Mouse (Mus musculus) MEL (cell line): ENCODE data around the gene Gm48551. TPM values are rescaled to one million over a fixed set of nuclear protein-coding genes. Genes with fewer than 3 reads are reported as not detected.

Experiments used
- DNase-seq: peaks from one replicate; pipeline ENCODE4 v3.0.0; 2011; ENCODE audit warnings: low read depth, low spot score
- H3K27ac ChIP-seq: 2 replicates; pipeline ENCODE4 v1.5.1; 2012; ENCODE audit warnings: low read depth, mild to moderate bottlenecking, control low read depth, low read length, moderate library complexity; ENCODE audit not compliant: control insufficient read depth
- H3K27me3 ChIP-seq, 2 experiments: fragments of 150-350 bp in 1 of 2; sonication (generic) in 1 of 2; 2 replicates each; pipeline ENCODE4 v1.6.1; 2012; ENCODE audit warnings: low read length in 2 of 2, mild to moderate bottlenecking in 2 of 2, improper control_type of control experiment in 1 of 2, moderate library complexity in 1 of 2; ENCODE audit not compliant: insufficient read depth in 2 of 2, control insufficient read depth in 1 of 2
- H3K36me3 ChIP-seq, 2 experiments: 2 replicates each; pipeline ENCODE4 v1.6.1; 2012 to 2014; ENCODE audit warnings: low read length in 2 of 2, improper control_type of control experiment in 1 of 2, inconsistent platforms in 1 of 2, mild to moderate bottlenecking in 1 of 2; ENCODE audit not compliant: insufficient read depth in 2 of 2, control insufficient read depth in 1 of 2
- H3K4me1 ChIP-seq, 2 experiments: fragments of 150-350 bp in 1 of 2; sonication (generic) in 1 of 2; 2 replicates each; pipeline ENCODE4 v1.6.1; 2012; ENCODE audit warnings: low read length in 2 of 2, improper control_type of control experiment in 1 of 2, mild to moderate bottlenecking in 1 of 2; ENCODE audit not compliant: insufficient read depth in 2 of 2, control insufficient read depth in 1 of 2
- H3K4me3 ChIP-seq, 2 experiments: fragments of 150-350 bp in 1 of 2; sonication (generic) in 1 of 2; 2 replicates each; pipeline ENCODE4 v1.5.1; 2012; ENCODE audit warnings: low read depth in 2 of 2, low read length in 2 of 2, mild to moderate bottlenecking in 2 of 2, moderate library complexity in 2 of 2, control low read depth in 1 of 2, improper control_type of control experiment in 1 of 2; ENCODE audit not compliant: control insufficient read depth in 1 of 2, insufficient read depth in 1 of 2
- H3K79me2 ChIP-seq: 2 replicates; pipeline ENCODE4 v1.6.1; 2012; ENCODE audit warnings: mild to moderate bottlenecking, low read length, moderate library complexity; ENCODE audit not compliant: control insufficient read depth, poor library complexity, insufficient read depth
- H3K9ac ChIP-seq: 2 replicates; pipeline ENCODE4 v1.6.1; 2012; ENCODE audit warnings: low read depth, mild to moderate bottlenecking, control low read depth, low read length, moderate library complexity; ENCODE audit not compliant: control insufficient read depth, poor library complexity, severe bottlenecking
- H3K9me3 ChIP-seq: fragments of 150-350 bp; sonication (generic); replicated peaks from 2 replicates; pipeline ENCODE4 v1.6.1; 2012; ENCODE audit warnings: mild to moderate bottlenecking, low read length, improper control_type of control experiment, moderate library complexity; ENCODE audit not compliant: insufficient read depth
- BHLHE40 ChIP-seq: IDR thresholded peaks from 2 replicates; pipeline ENCODE4 v1.6.1; 2012; ENCODE audit warnings: low read depth, mild to moderate bottlenecking, inconsistent platforms, low read length, improper control_type of control experiment, borderline replicate concordance
- CHD1 ChIP-seq: IDR thresholded peaks from 2 replicates; pipeline ENCODE4 v1.6.1; 2012; ENCODE audit warnings: low read depth, mild to moderate bottlenecking, inconsistent platforms, low read length, improper control_type of control experiment
- CHD2 ChIP-seq: IDR thresholded peaks from 2 replicates; pipeline ENCODE4 v1.6.1; 2011; ENCODE audit warnings: low read length, improper control_type of control experiment
- CTCF ChIP-seq, 3 experiments: IDR thresholded peaks in 2 of 3; conservative IDR thresholded peaks in 1 of 3; 2 replicates each; pipeline ENCODE4 v1.5.1; 2011 to 2012; ENCODE audit warnings: low read length in 3 of 3, low read depth in 2 of 3, mild to moderate bottlenecking in 2 of 3, improper control_type of control experiment in 1 of 3, inconsistent platforms in 1 of 3, mixed read lengths in 1 of 3, moderate library complexity in 1 of 3; ENCODE audit not compliant: control insufficient read depth in 1 of 3, insufficient read depth in 1 of 3, poor library complexity in 1 of 3, severe bottlenecking in 1 of 3
- ELF1 ChIP-seq: IDR thresholded peaks from 2 replicates; pipeline ENCODE4 v1.6.1; 2014; ENCODE audit warnings: low read depth, mild to moderate bottlenecking, inconsistent platforms, low read length, improper control_type of control experiment, moderate library complexity
- EP300 ChIP-seq, 2 experiments: IDR thresholded peaks; 2 replicates each; pipeline ENCODE4 v1.6.1; 2011; ENCODE audit warnings: improper control_type of control experiment in 2 of 2, low read length in 2 of 2, low read depth in 1 of 2, mild to moderate bottlenecking in 1 of 2
- ETS1 ChIP-seq: IDR thresholded peaks from 2 replicates; pipeline ENCODE4 v1.6.1; 2012; ENCODE audit warnings: low read depth, mild to moderate bottlenecking, inconsistent platforms, low read length, improper control_type of control experiment, moderate library complexity
- HCFC1 ChIP-seq: IDR thresholded peaks from 2 replicates; pipeline ENCODE4 v1.6.1; 2012; ENCODE audit warnings: low read depth, mild to moderate bottlenecking, inconsistent platforms, low read length, improper control_type of control experiment, moderate library complexity
- JUND ChIP-seq: IDR thresholded peaks from 2 replicates; pipeline ENCODE4 v1.6.1; 2011; ENCODE audit warnings: low read depth, mild to moderate bottlenecking, improper control_type of control experiment, low read length
- KAT2A ChIP-seq: conservative IDR thresholded peaks from 2 replicates; pipeline ENCODE4 v1.6.1; 2012; ENCODE audit warnings: low read depth, low read length, improper control_type of control experiment, inconsistent platforms
- MAFK ChIP-seq: IDR thresholded peaks from 2 replicates; pipeline ENCODE4 v1.6.1; 2011; ENCODE audit warnings: low read depth, mild to moderate bottlenecking, low read length, improper control_type of control experiment, borderline replicate concordance
- MAZ ChIP-seq: IDR thresholded peaks from 2 replicates; pipeline ENCODE4 v1.6.1; 2012; ENCODE audit warnings: low read depth, mild to moderate bottlenecking, inconsistent platforms, low read length, improper control_type of control experiment
- MXI1 ChIP-seq: IDR thresholded peaks from 2 replicates; pipeline ENCODE4 v1.6.1; 2011; ENCODE audit warnings: mild to moderate bottlenecking, low read depth, low read length, improper control_type of control experiment
- MYB ChIP-seq: IDR thresholded peaks from 2 replicates; pipeline ENCODE4 v1.6.1; 2011; ENCODE audit warnings: mild to moderate bottlenecking, low read depth, low read length, improper control_type of control experiment
- MYC ChIP-seq: IDR thresholded peaks from 2 replicates; pipeline ENCODE4 v1.6.1; 2011; ENCODE audit warnings: low read depth, mild to moderate bottlenecking, low read length, improper control_type of control experiment, moderate library complexity
- NELFE ChIP-seq: IDR thresholded peaks from 2 replicates; pipeline ENCODE4 v1.6.1; 2011; ENCODE audit warnings: low read depth, low read length, improper control_type of control experiment
- NRF1 ChIP-seq: IDR thresholded peaks from 2 replicates; pipeline ENCODE4 v1.6.1; 2014; ENCODE audit warnings: low read depth, mild to moderate bottlenecking, inconsistent platforms, low read length, improper control_type of control experiment, moderate library complexity; ENCODE audit not compliant: poor library complexity, insufficient read depth, severe bottlenecking
- POLR2A ChIP-seq, 2 experiments: IDR thresholded peaks; 2 replicates each; pipeline ENCODE4 v1.6.1; 2011 to 2012; ENCODE audit warnings: low read length in 2 of 2, mild to moderate bottlenecking in 2 of 2, control low read depth in 1 of 2, improper control_type of control experiment in 1 of 2, low read depth in 1 of 2, moderate library complexity in 1 of 2; ENCODE audit not compliant: control insufficient read depth in 1 of 2, insufficient read depth in 1 of 2, poor library complexity in 1 of 2
- POLR2AphosphoS2 ChIP-seq: IDR thresholded peaks from 2 replicates; pipeline ENCODE4 v1.6.1; 2011; ENCODE audit warnings: low read length, improper control_type of control experiment
- RAD21 ChIP-seq: IDR thresholded peaks from 2 replicates; pipeline ENCODE4 v1.6.1; 2011; ENCODE audit warnings: mild to moderate bottlenecking, low read depth, low read length, improper control_type of control experiment
- RCOR1 ChIP-seq: IDR thresholded peaks from 2 replicates; pipeline ENCODE4 v1.6.1; 2012; ENCODE audit warnings: low read depth, mild to moderate bottlenecking, inconsistent platforms, low read length, improper control_type of control experiment
- TAL1 ChIP-seq: IDR thresholded peaks from 2 replicates; pipeline ENCODE4 v1.6.1; 2012; ENCODE audit warnings: mild to moderate bottlenecking, inconsistent platforms, low read length, moderate library complexity, mixed read lengths
- TBP ChIP-seq: IDR thresholded peaks from 2 replicates; pipeline ENCODE4 v1.8.0; 2011; ENCODE audit warnings: low read depth, low read length, improper control_type of control experiment
- TCF12 ChIP-seq: IDR thresholded peaks from 2 replicates; pipeline ENCODE4 v1.6.1; 2014; ENCODE audit warnings: low read depth, mild to moderate bottlenecking, inconsistent platforms, low read length, improper control_type of control experiment, moderate library complexity
- UBTF ChIP-seq: IDR thresholded peaks from 2 replicates; pipeline ENCODE4 v1.6.1; 2012; ENCODE audit warnings: low read depth, mild to moderate bottlenecking, inconsistent platforms, low read length, improper control_type of control experiment, moderate library complexity, borderline replicate concordance; ENCODE audit not compliant: insufficient read depth
- USF1 ChIP-seq: IDR thresholded peaks from 2 replicates; pipeline ENCODE4 v1.6.1; 2014; ENCODE audit warnings: low read depth, mild to moderate bottlenecking, inconsistent platforms, low read length, improper control_type of control experiment, moderate library complexity
- ZC3H11A ChIP-seq: IDR thresholded peaks from 2 replicates; pipeline ENCODE4 v1.6.1; 2012; ENCODE audit warnings: low read depth, mild to moderate bottlenecking, inconsistent platforms, low read length, improper control_type of control experiment
- ZMIZ1 ChIP-seq: IDR thresholded peaks from 2 replicates; pipeline ENCODE4 v1.6.1; 2012; ENCODE audit warnings: low read depth, mild to moderate bottlenecking, inconsistent platforms, low read length, improper control_type of control experiment, moderate library complexity
- ZNF384 ChIP-seq: IDR thresholded peaks from 2 replicates; pipeline ENCODE4 v1.6.1; 2012; ENCODE audit warnings: low read depth, mild to moderate bottlenecking, inconsistent platforms, low read length, improper control_type of control experiment
- polyA plus RNA-seq, 2 experiments: library from polyadenylated mRNA; stranded (reverse) in 1 of 2; unstranded in 1 of 2; fragments of >175 nt in 1 of 2; fragments of >200 nt in 1 of 2; gene quantifications; 2 replicates each; pipeline versions ENCODE4 v1.2.1 to v1.2.4; 2012; ENCODE audit warnings: low replicate concordance in 2 of 2, low read depth in 1 of 2; ENCODE audit not compliant: insufficient read length in 2 of 2, insufficient read depth in 1 of 2, missing spikeins in 1 of 2
- total RNA-seq: library from RNA; depleted of rRNA; stranded (reverse); fragments of 300-350 nt; gene quantifications from 2 replicates; pipeline ENCODE4 v1.2.3, GENCODE M21; 2012

The Gm48551 gene
- total and polyA plus RNA-seq, 3 experiments, result 0.62 to 2.6 TPM; not detected in 1

DNA sequence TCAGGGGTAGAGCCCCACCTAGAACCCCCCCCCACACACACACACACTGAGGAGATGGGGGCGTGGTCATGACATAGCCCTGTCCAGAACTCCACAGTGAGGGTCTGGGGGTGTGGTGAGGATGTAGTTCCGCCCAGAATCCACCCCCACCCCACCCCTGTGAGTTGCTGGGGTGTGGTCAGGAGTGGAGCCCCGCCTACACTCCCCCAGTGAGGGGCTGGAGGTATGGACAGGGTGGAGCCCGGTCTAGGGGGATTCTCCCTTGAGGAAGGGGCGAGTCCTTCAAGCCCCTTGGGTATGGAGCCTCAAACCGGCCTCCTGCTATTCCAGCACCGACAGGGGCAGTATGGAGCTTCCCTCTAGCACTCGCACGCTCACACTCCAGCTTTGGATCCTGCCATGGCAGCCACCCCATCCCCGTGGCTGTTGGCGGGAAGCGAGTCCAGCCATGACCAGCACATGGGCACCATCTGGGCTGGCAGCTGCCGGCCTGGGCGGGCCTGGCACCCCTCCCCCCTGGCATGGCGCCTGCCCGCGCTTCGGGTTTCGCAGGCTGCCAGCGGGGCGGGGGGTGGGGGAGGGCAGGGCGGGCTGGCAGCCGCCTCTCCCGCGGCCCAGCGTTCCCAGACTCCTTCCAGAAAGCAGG is 32.4 kb downstream of the Gm48551 start:
- Histone ChIP-seq H3K4me1 (no peaks in the 10 kb centered on the region), H3K4me3 (no peak overlapping the region)
- DNase-seq, result no peak

DNA sequence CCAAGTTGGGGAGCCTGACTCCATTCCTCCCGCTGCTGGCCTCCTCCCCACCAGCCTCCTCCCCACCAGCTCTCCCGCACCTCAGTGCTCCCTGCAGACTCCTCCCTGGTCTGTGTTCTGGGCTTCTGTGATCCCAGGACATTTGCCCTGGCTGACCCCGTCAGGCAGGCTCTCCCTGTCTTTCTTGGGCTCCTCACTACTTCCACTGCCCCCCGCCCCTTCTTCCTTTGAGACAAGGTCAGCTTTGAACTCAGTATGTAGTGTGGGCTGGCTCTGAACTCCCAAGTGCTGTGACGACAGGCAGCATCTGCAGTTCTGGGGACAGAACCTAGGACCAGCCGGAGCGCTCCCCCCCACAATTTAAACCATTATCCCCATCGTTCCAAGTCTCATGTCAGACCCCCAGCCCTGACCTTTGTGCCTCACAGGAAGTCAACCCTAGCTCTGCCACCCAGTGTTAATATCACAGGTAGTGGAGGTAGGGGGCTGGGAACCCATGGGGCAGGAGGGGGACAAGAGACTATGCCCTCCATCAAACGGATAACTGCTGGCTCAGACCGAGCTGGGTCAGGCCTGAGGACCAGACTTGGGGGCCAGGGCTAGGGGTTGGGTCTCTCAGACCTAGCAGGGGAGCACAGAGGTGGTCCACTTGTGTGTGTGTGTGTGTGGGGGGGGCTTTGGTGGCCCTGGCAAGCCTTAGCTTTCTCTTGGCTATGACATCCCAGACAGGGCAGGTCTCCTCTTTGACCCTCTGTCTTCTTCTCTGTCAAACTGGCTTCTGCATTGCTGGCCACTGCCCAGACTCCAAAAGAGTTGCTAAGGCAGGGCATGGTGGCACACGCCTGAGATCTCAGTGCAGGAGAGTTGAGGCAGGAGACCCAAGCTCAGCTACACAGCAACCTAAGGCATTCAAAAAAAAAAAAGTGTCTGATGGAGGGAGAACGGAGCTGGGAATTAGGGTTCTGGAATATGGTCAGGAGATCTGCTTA is 33.3 kb downstream of the Gm48551 start:
- Histone ChIP-seq H3K27me3 (no peaks in the 10 kb centered on the region), H3K27ac (no peak overlapping the region), H3K4me1 (no peaks in the 10 kb centered on the region), H3K36me3 (no peaks in the 10 kb centered on the region), H3K4me3 (no peak overlapping the region), H3K9me3 (no peaks in the 10 kb centered on the region), H3K79me2 (no peaks in the 10 kb centered on the region), H3K9ac (no peak overlapping the region)
- DNase-seq, result no peak
- no peak for TF ChIP-seq CHD1
- TF ChIP-seq POLR2AphosphoS2, result no peak
- no peak for TF ChIP-seq JUND
- no peak for TF ChIP-seq MYC
- TF ChIP-seq NRF1, result no peak
- TF ChIP-seq POLR2A (IDR thresholded peaks at IDR 0.05; ENCODE audit: control insufficient read depth in 1 of 2, insufficient read depth in 1 of 2, low read depth in 1 of 2, low read length in 2 of 2, poor library complexity in 1 of 2), result no peak
- no peak for TF ChIP-seq USF1
- TF ChIP-seq MAZ, result no peak
- no peak for TF ChIP-seq KAT2A
- no peak for TF ChIP-seq ZC3H11A
- TF ChIP-seq CHD2, result no peak
- TF ChIP-seq NELFE, result no peak
- no peak for TF ChIP-seq UBTF
- no peak for TF ChIP-seq TBP
- no peak for TF ChIP-seq EP300 (IDR thresholded peaks at IDR 0.05; ENCODE audit: low read depth in 1 of 2, low read length in 2 of 2)
- TF ChIP-seq ZMIZ1, result no peak

More for the DNA sequence above, 32.4 kb downstream of the Gm48551 start:
- Histone ChIP-seq H3K36me3 (no peaks in the 10 kb centered on the region), H3K27ac (no peak overlapping the region), H3K27me3 (no peaks in the 10 kb centered on the region), H3K79me2 (no peaks in the 10 kb centered on the region), H3K9ac (no peak overlapping the region), H3K9me3 (no peaks in the 10 kb centered on the region)
- no peak for TF ChIP-seq CHD2
- TF ChIP-seq POLR2A (IDR thresholded peaks at IDR 0.05; ENCODE audit: control insufficient read depth in 1 of 2, insufficient read depth in 1 of 2, low read depth in 1 of 2, low read length in 2 of 2, poor library complexity in 1 of 2), result no peak
- TF ChIP-seq HCFC1, result no peak
- no peak for TF ChIP-seq USF1
- no peak for TF ChIP-seq MXI1
- no peak for TF ChIP-seq MAFK
- TF ChIP-seq CTCF (IDR thresholded peaks at IDR 0.05 in 2 of 3, conservative IDR thresholded peaks at IDR 0.05 in 1 of 3; ENCODE audit: control insufficient read depth in 1 of 3, insufficient read depth in 1 of 3, low read depth in 2 of 3, low read length in 3 of 3, poor library complexity in 1 of 3, severe bottlenecking in 1 of 3), result no peak
- TF ChIP-seq TCF12, result no peak
- no peak for TF ChIP-seq NELFE
- TF ChIP-seq ZC3H11A, result no peak
- no peak for TF ChIP-seq RAD21
- no peak for TF ChIP-seq TAL1
- TF ChIP-seq MYB, result no peak
- TF ChIP-seq EP300 (IDR thresholded peaks at IDR 0.05; ENCODE audit: low read depth in 1 of 2, low read length in 2 of 2), result no peak
- no peak for TF ChIP-seq BHLHE40
- no peak for TF ChIP-seq RCOR1
- TF ChIP-seq ZNF384, result no peak
- TF ChIP-seq ETS1, result no peak
- TF ChIP-seq ELF1, result no peak
